Mouse (Mus musculus) forebrain, embryonic 14.5 days (tissue): ENCODE data around the gene Supt3. TPM values are rescaled to one million over a fixed set of nuclear protein-coding genes. Genes with fewer than 3 reads are reported as not detected.

Experiments
- ATAC-seq: fragments of 200-750 bp; cut with Nextera tagmentation; 2 replicates; pipeline ENCODE4 v1.8.0; 2017; ENCODE audit warnings: mild to moderate bottlenecking, moderate library complexity
- DNase-seq: peaks from one replicate; pipeline ENCODE4 v3.0.0-alpha.2; 2015; ENCODE audit warnings: low spot score
- H3K27ac ChIP-seq: fragments of 300-500 bp; sonication (generic); 2 replicates; pipeline ENCODE4 v1.5.1; 2014; ENCODE audit warnings: low read depth, mild to moderate bottlenecking, control low read depth, low read length, moderate library complexity
- H3K27me3 ChIP-seq: fragments of 300-500 bp; sonication (generic); replicated peaks from 2 replicates; pipeline ENCODE4 v1.6.1; 2014; ENCODE audit warnings: low read length, control low read depth, mixed read lengths; ENCODE audit not compliant: control insufficient read depth, insufficient read depth
- H3K36me3 ChIP-seq: fragments of 300-500 bp; sonication (generic); 2 replicates; pipeline ENCODE4 v1.6.1; 2014; ENCODE audit warnings: low read length, control low read depth; ENCODE audit not compliant: control insufficient read depth, insufficient read depth
- H3K4me1 ChIP-seq: fragments of 300-500 bp; sonication (generic); 2 replicates; pipeline ENCODE4 v1.6.1; 2014; ENCODE audit warnings: antibody characterized with exemption, low read length, control low read depth; ENCODE audit not compliant: control insufficient read depth, insufficient read depth
- H3K4me2 ChIP-seq: fragments of 300-500 bp; sonication (generic); 2 replicates; pipeline ENCODE4 v1.6.1; 2014; ENCODE audit warnings: mild to moderate bottlenecking, control low read depth, low read length
- H3K4me3 ChIP-seq: fragments of 300-500 bp; sonication (generic); 2 replicates; pipeline ENCODE4 v1.5.1; 2014; ENCODE audit warnings: low read depth, low read length, control low read depth
- H3K9ac ChIP-seq: fragments of 300-500 bp; sonication (generic); 2 replicates; pipeline ENCODE4 v1.6.1; 2014; ENCODE audit warnings: mild to moderate bottlenecking, low read length, control low read depth, moderate library complexity
- H3K9me3 ChIP-seq: fragments of 300-500 bp; sonication (generic); replicated peaks from 2 replicates; pipeline ENCODE4 v1.6.1; 2016; ENCODE audit warnings: low read length, control low read depth, mixed read lengths; ENCODE audit not compliant: control insufficient read depth
- WGBS: fragments of 180-500 bp; shearing (Covaris S2); extraction: QIAGEN DNeasy Blood & Tissue Kit; methylation state at CpG from one replicate; pipeline ENCODE4 v1.1.7; 2014; 5-methylcytosine and 5-hydroxymethylcytosine counted together
- polyA plus RNA-seq: library from polyadenylated mRNA; unstranded; fragments of >200 nt; fragmentation: Nextera tagmentation; extraction: Ambion mirVana; gene quantifications from 2 replicates; pipeline ENCODE4 v1.2.1, GENCODE M21; 2014

Supt3 gene
- polyA plus RNA-seq = 19.0 and 21.3 TPM in 2 replicates

GRCm38 (mm10) chr17:44776738-44777270 is at the start of gene Supt3:
TSS of gene Supt3 (plus strand) at chr17:44777152.
- under 1% methylated on average over 38 of the region's 40 CpGs for WGBS
- ATAC-seq (peak; percentile 98), DNase-seq (peak; percentile 97)
- Histone ChIP-seq H3K4me3 (peak within 1 kb of the TSS; percentile 80), H3K36me3 (no peaks in the 10 kb centered on the region), H3K9ac (peak within 1 kb of the TSS; percentile 97), H3K27me3 (no peaks in the 10 kb centered on the region), H3K4me1 (peaks cover 4% of the 10 kb centered on the region; the same call in 1 of the 2 replicates), H3K27ac (peak within 1 kb of the TSS; percentile 88), H3K9me3 (no peaks in the 10 kb centered on the region), H3K4me2 (peak within 1 kb of the TSS; percentile 64)

- DNase-seq (no peak), ATAC-seq (no peak)
- H3K4me1 ChIP-seq = no peaks in the 10 kb centered on the region
- H3K9ac ChIP-seq = no peak overlapping the region
- no peaks in the 10 kb centered on the region for H3K36me3 ChIP-seq
- H3K27me3 ChIP-seq = peaks cover 9% of the 10 kb centered on the region; the same call in 1 of the 2 replicates
- no peak overlapping the region for H3K4me3 ChIP-seq
- no peaks in the 10 kb centered on the region for H3K9me3 ChIP-seq
- no peak overlapping the region for H3K27ac ChIP-seq
- no peak overlapping the region for H3K4me2 ChIP-seq
These were observed 49.3 kb upstream of the Supt3 start for GRCm38 (mm10) chr17:44727675-44728074.

GRCm38 (mm10) chr17:44728464-44728863 is 48.5 kb upstream of the Supt3 start:
- Histone ChIP-seq H3K4me2 (no peak overlapping the region), H3K27ac (no peak overlapping the region), H3K36me3 (no peaks in the 10 kb centered on the region), H3K27me3 (peaks cover 10% of the 10 kb centered on the region), H3K4me1 (no peaks in the 10 kb centered on the region), H3K9me3 (no peaks in the 10 kb centered on the region), H3K4me3 (no peak overlapping the region), H3K9ac (no peak overlapping the region)
- DNase-seq = no peak
- 46% methylated on average over 2 of the region's 2 CpGs for WGBS
- ATAC-seq = no peak

GRCm38 (mm10) chr17:44733544-44734310 is 43.2 kb upstream of the Supt3 start:
- Histone ChIP-seq H3K4me3 (peak overlapping the region; percentile 60), H3K9me3 (no peaks in the 10 kb centered on the region), H3K9ac (no peak overlapping the region), H3K4me2 (peak overlapping the region; percentile 88), H3K27ac (no peak overlapping the region), H3K36me3 (no peaks in the 10 kb centered on the region), H3K4me1 (peaks cover 10% of the 10 kb centered on the region; the same call in 1 of the 2 replicates), H3K27me3 (peaks cover 58% of the 10 kb centered on the region)
- 1% methylated on average over 23 of the region's 23 CpGs for WGBS
- ATAC-seq (no peak), DNase-seq (peak; percentile 10)

GRCm38 (mm10) chr17:44734501-44735222 is 42.3 kb upstream of the Supt3 start:
- peak overlapping the region; percentile 62 for H3K9ac ChIP-seq
- peak; percentile 23 for DNase-seq
- under 1% methylated on average over 48 of the region's 48 CpGs for WGBS
- H3K4me3 ChIP-seq = peak overlapping the region; percentile 60
- no peaks in the 10 kb centered on the region for H3K9me3 ChIP-seq
- peaks cover 10% of the 10 kb centered on the region; the same call in 1 of the 2 replicates for H3K4me1 ChIP-seq
- no peaks in the 10 kb centered on the region for H3K36me3 ChIP-seq
- H3K27ac ChIP-seq = no peak overlapping the region
- ATAC-seq = peak; percentile 30
- H3K4me2 ChIP-seq = peak overlapping the region; percentile 88
- peaks cover 67% of the 10 kb centered on the region for H3K27me3 ChIP-seq

GRCm38 (mm10) chr17:44735223-44735990 is 41.5 kb upstream of the Supt3 start:
- Histone ChIP-seq H3K9me3 (no peaks in the 10 kb centered on the region), H3K4me1 (peaks cover 10% of the 10 kb centered on the region; the same call in 1 of the 2 replicates), H3K9ac (peak overlapping the region; percentile 62), H3K27me3 (peaks cover 70% of the 10 kb centered on the region), H3K36me3 (no peaks in the 10 kb centered on the region), H3K4me2 (peak overlapping the region; percentile 88), H3K27ac (no peak overlapping the region), H3K4me3 (peak overlapping the region; percentile 60)
- ATAC-seq (peak; percentile 18), DNase-seq (peak; percentile 16)
- WGBS = under 1% methylated on average over 48 of the region's 64 CpGs

GRCm38 (mm10) chr17:44735991-44736561 is 40.9 kb upstream of the Supt3 start:
- Histone ChIP-seq H3K4me2 (peak overlapping the region; percentile 88), H3K27me3 (peaks cover 77% of the 10 kb centered on the region), H3K9ac (peak overlapping the region; percentile 62), H3K4me3 (peak overlapping the region; percentile 60), H3K27ac (no peak overlapping the region), H3K36me3 (no peaks in the 10 kb centered on the region), H3K9me3 (no peaks in the 10 kb centered on the region), H3K4me1 (peaks cover 10% of the 10 kb centered on the region; the same call in 1 of the 2 replicates)
- ATAC-seq (peak; percentile 81), DNase-seq (peak; percentile 76)
- WGBS = 0% methylated on average over 36 of the region's 73 CpGs
